Mouse (Mus musculus) liver, embryonic 16.5 days (tissue): ENCODE results near the gene Gabra6. TPM values are rescaled to one million over a fixed set of nuclear protein-coding genes. Genes with fewer than 3 reads are reported as not detected.

Source experiments
- ATAC-seq: fragments of 200-750 bp; cut with Nextera tagmentation; 2 replicates; pipeline ENCODE4 v1.8.0; 2017; ENCODE audit warnings: low read depth, mild to moderate bottlenecking, moderate number of reproducible peaks, moderate library complexity
- H3K27ac ChIP-seq: fragments of 300-500 bp; sonication (generic); 2 replicates; pipeline ENCODE4 v1.5.1; 2014; ENCODE audit warnings: mild to moderate bottlenecking, low read length
- H3K27me3 ChIP-seq: fragments of 300-500 bp; sonication (generic); 2 replicates; pipeline ENCODE4 v1.6.1; 2014; ENCODE audit warnings: low read depth, low read length, mixed read lengths; ENCODE audit not compliant: control insufficient read depth, insufficient read depth
- H3K36me3 ChIP-seq: fragments of 300-500 bp; sonication (generic); 2 replicates; pipeline ENCODE4 v1.6.1; 2014; ENCODE audit warnings: mild to moderate bottlenecking; ENCODE audit not compliant: control insufficient read depth, insufficient read depth
- H3K4me1 ChIP-seq: fragments of 300-500 bp; sonication (generic); 2 replicates; pipeline ENCODE4 v1.6.1; 2014; ENCODE audit warnings: low read depth, low read length, mixed read lengths; ENCODE audit not compliant: control insufficient read depth
- H3K4me2 ChIP-seq: fragments of 300-500 bp; sonication (generic); 2 replicates; pipeline ENCODE4 v1.6.1; 2014; ENCODE audit warnings: low read depth, low read length, mixed read lengths
- H3K4me3 ChIP-seq: fragments of 300-500 bp; sonication (generic); 2 replicates; pipeline ENCODE4 v1.5.1; 2014; ENCODE audit warnings: low read depth, mild to moderate bottlenecking, low read length
- H3K9ac ChIP-seq: fragments of 300-500 bp; sonication (generic); 2 replicates; pipeline ENCODE4 v1.6.1; 2014; ENCODE audit warnings: low read depth, low read length
- H3K9me3 ChIP-seq: fragments of 300-500 bp; sonication (generic); replicated peaks from 2 replicates; pipeline ENCODE4 v1.6.1; 2016; ENCODE audit warnings: low read length; ENCODE audit not compliant: control insufficient read depth
- WGBS: fragments of 180-500 bp; shearing (Covaris S2); extraction: QIAGEN DNeasy Blood & Tissue Kit; methylation state at CpG from one replicate; pipeline ENCODE4 v1.1.7; 2014; ENCODE audit not compliant: insufficient replicate concordance; 5-methylcytosine and 5-hydroxymethylcytosine counted together
- polyA plus RNA-seq: library from polyadenylated mRNA; unstranded; fragments of >200 nt; fragmentation: Nextera tagmentation; extraction: Ambion mirVana; gene quantifications from 2 replicates; pipeline ENCODE4 v1.2.1, GENCODE M21; 2015

The Gabra6 gene
- not detected in 2 replicates for polyA plus RNA-seq

GRCm38 (mm10) chr11:42320882-42321281 is at the start of gene Gabra6:
Gene Gabra6 (minus strand): TSS chr11:42321072.
- no peaks in the 10 kb centered on the region for H3K27me3 ChIP-seq
- H3K9me3 ChIP-seq, result no peaks in the 10 kb centered on the region; the same call in 1 of the 2 replicates
- H3K4me2 ChIP-seq, result no peak within 1 kb of the TSS
- H3K9ac ChIP-seq, result no peak within 1 kb of the TSS
- H3K4me3 ChIP-seq, result no peak within 1 kb of the TSS
- no peaks in the 10 kb centered on the region for H3K4me1 ChIP-seq
- no peak for ATAC-seq
- no peak within 1 kb of the TSS for H3K27ac ChIP-seq
- no peaks in the 10 kb centered on the region for H3K36me3 ChIP-seq
- WGBS, result 41% methylated on average over 5 of the region's 5 CpGs

- H3K4me1 ChIP-seq, result no peaks in the 10 kb centered on the region
- H3K36me3 ChIP-seq, result no peaks in the 10 kb centered on the region
- H3K9ac ChIP-seq, result no peak overlapping the region
- H3K27ac ChIP-seq, result no peak overlapping the region
- ATAC-seq, result no peak
- H3K27me3 ChIP-seq, result no peaks in the 10 kb centered on the region
- H3K9me3 ChIP-seq, result no peaks in the 10 kb centered on the region
- WGBS, result 52% methylated on average over 7 of the region's 7 CpGs
- H3K4me3 ChIP-seq, result no peak overlapping the region
- H3K4me2 ChIP-seq, result no peak overlapping the region
These were observed 44.7 kb upstream of the Gabra6 start for GRCm38 (mm10) chr11:42365544-42365943.

- H3K4me3 ChIP-seq, result no peak overlapping the region
- no peaks in the 10 kb centered on the region for H3K9me3 ChIP-seq
- H3K4me2 ChIP-seq, result no peak overlapping the region
- no peak overlapping the region for H3K27ac ChIP-seq
- no peaks in the 10 kb centered on the region for H3K27me3 ChIP-seq
- no peak for ATAC-seq
- 65% methylated on average over 3 of the region's 3 CpGs for WGBS
- no peaks in the 10 kb centered on the region for H3K4me1 ChIP-seq
- no peak overlapping the region for H3K9ac ChIP-seq
- no peaks in the 10 kb centered on the region for H3K36me3 ChIP-seq
These were observed 11.2 kb upstream of the Gabra6 start for GRCm38 (mm10) chr11:42332121-42332520.

DNA sequence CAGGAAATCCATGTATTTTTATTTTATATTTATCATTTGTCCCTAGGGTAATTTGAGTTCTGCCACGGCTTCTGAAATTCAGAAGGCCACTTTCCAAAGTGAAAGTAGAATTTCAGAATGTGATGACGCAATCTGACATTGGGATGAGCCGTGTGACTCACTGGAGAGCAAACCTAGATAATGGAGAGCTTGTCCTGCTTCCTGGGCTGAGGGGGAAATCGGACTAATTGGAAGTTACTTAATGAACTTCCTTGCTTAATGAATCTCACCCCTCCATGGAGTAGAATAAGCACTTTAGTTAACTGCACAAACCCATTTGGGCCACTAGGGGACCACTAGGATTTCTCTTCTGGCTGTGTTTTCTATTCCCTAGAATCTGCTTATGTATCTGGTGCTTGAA is 5.4 kb upstream of the Gabra6 start:
- no peak overlapping the region for H3K9ac ChIP-seq
- H3K4me2 ChIP-seq, result no peak overlapping the region
- no peaks in the 10 kb centered on the region for H3K9me3 ChIP-seq
- WGBS, result 41% methylated on average over 4 of the region's 4 CpGs
- no peaks in the 10 kb centered on the region for H3K4me1 ChIP-seq
- ATAC-seq, result no peak
- H3K27ac ChIP-seq, result no peak overlapping the region
- H3K4me3 ChIP-seq, result no peak overlapping the region
- no peaks in the 10 kb centered on the region for H3K36me3 ChIP-seq
- no peaks in the 10 kb centered on the region for H3K27me3 ChIP-seq

DNA sequence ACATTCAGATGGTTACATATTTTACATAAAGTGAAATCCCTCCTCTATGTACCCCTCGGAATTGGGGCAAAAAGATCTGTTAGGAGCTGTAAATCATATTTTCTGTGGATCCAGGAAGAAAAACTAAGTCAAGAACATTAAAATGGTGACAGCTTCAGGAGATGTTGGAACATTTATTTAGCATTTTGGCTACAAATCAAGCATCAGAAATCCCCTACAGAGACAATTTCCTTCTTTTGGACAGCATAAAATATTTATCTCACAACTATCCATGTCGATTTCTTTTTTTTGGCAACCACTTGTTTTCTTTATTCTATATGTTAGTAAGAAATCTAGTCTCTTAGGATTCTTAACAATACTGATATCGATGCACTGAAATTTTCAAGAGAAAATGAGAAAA is 688 bp upstream of the Gabra6 start:
- Histone ChIP-seq H3K9ac (no peak overlapping the region), H3K4me2 (no peak overlapping the region)

DNA sequence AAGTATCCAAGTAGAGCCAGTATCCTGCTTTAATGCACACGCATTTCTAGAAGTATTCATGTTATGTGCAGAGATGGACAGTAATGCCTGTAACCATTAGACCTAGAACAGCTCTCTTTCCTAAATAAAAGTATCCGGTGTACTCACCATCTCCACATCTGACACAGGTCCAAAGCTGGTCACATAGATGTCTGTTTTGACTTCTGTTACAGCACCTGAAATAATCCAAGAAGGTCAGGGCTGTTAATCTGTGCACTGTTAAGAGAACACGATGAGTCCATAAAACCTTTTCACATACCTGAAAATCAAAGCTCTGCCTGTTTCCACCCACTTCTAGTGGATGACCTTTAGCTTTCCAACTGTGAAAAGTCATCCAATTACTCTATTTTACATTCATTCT is 1.4 kb downstream of the Gabra6 start:
- H3K4me1 ChIP-seq, result no peaks in the 10 kb centered on the region
- no peak overlapping the region for H3K4me3 ChIP-seq
- H3K27me3 ChIP-seq, result no peaks in the 10 kb centered on the region
- no peaks in the 10 kb centered on the region for H3K36me3 ChIP-seq
- no peak overlapping the region for H3K4me2 ChIP-seq
- no peak for ATAC-seq
- 63% methylated on average over 3 of the region's 3 CpGs for WGBS
- H3K9ac ChIP-seq, result no peak overlapping the region
- H3K9me3 ChIP-seq, result no peaks in the 10 kb centered on the region; the same call in 1 of the 2 replicates
- H3K27ac ChIP-seq, result no peak overlapping the region

More for the DNA sequence above, 688 bp upstream of the Gabra6 start:
- Histone ChIP-seq H3K27me3 (no peaks in the 10 kb centered on the region), H3K4me1 (no peaks in the 10 kb centered on the region), H3K9me3 (no peaks in the 10 kb centered on the region; the same call in 1 of the 2 replicates), H3K36me3 (no peaks in the 10 kb centered on the region), H3K4me3 (no peak overlapping the region), H3K27ac (no peak overlapping the region)
- WGBS, result 57% methylated on average over 3 of the region's 3 CpGs
- no peak for ATAC-seq

DNA sequence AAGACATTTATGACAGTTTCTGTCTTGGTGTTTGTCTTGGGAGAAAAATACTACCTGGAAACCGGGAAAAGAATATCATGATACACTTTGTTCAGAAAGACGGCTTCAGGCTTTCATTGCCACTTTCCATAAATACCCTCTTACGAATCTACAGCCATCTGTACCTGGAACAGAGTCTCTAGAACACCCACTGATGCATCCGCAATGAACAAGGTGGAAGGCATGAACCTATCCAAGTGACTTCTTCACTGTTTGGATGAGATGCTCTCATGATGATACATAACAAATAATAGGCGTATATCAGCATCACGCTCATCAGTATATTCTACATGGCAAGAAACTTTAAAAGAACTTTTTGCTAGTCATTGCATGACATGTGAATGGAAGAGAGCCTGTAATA is 1.8 kb downstream of the Gabra6 start:
- Histone ChIP-seq H3K27me3 (no peaks in the 10 kb centered on the region), H3K4me1 (no peaks in the 10 kb centered on the region), H3K4me3 (no peak overlapping the region), H3K9ac (no peak overlapping the region), H3K4me2 (no peak overlapping the region), H3K9me3 (no peaks in the 10 kb centered on the region; the same call in 1 of the 2 replicates), H3K36me3 (no peaks in the 10 kb centered on the region), H3K27ac (no peak overlapping the region)
- ATAC-seq, result no peak
- 67% methylated on average over 6 of the region's 6 CpGs for WGBS

DNA sequence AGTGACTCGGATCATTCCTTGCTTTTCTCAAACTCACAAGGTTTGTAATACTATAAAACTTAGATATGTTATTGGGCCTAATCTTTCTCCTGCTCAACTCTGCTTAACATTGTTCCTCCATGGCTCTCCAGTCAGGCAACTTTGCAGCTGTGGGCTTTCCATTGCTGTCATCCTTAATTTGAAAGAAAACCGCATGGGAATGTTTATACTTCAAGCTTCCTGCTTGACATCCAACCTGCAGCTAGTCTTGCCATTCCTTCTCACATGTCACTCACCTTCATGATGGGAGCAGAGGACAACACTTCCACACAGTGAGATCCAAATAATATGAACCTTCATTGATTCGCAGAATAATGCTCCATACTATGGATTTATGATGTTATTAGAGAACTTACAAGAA is 2.9 kb downstream of the Gabra6 start:
- 64% methylated on average over 3 of the region's 3 CpGs for WGBS
- Histone ChIP-seq H3K4me1 (no peaks in the 10 kb centered on the region), H3K4me3 (no peak overlapping the region), H3K4me2 (no peak overlapping the region), H3K36me3 (no peaks in the 10 kb centered on the region), H3K9ac (no peak overlapping the region), H3K27me3 (no peaks in the 10 kb centered on the region), H3K27ac (no peak overlapping the region), H3K9me3 (no peaks in the 10 kb centered on the region; the same call in 1 of the 2 replicates)
- ATAC-seq, result no peak

- no peak for ATAC-seq
- Histone ChIP-seq H3K36me3 (no peaks in the 10 kb centered on the region), H3K9ac (no peak overlapping the region), H3K9me3 (no peaks in the 10 kb centered on the region), H3K4me2 (no peak overlapping the region), H3K27ac (no peak overlapping the region), H3K4me3 (no peak overlapping the region), H3K27me3 (no peaks in the 10 kb centered on the region), H3K4me1 (no peaks in the 10 kb centered on the region)
- WGBS, result 15% methylated on average over 6 of the region's 6 CpGs
These were observed 6.0 kb downstream of the Gabra6 start for GRCm38 (mm10) chr11:42314850-42315249.
